Mouse (Mus musculus) forebrain, embryonic 11.5 days (tissue): ENCODE results near the gene Krtap19-5. TPM values are rescaled to one million over a fixed set of nuclear protein-coding genes. Genes with fewer than 3 reads are reported as not detected.

Experiments used
- ATAC-seq: fragments of 200-750 bp; cut with Nextera tagmentation; replicated peaks from 2 replicates; pipeline ENCODE4 v1.8.0; 2017; ENCODE audit warnings: moderate TSS enrichment; ENCODE audit not compliant: low FRiP score
- DNase-seq: peaks from one replicate; pipeline ENCODE4 v3.0.0-alpha.2; 2017; ENCODE audit warnings: low spot score
- H3K27ac ChIP-seq: fragments of 300-500 bp; sonication (generic); 2 replicates; pipeline ENCODE4 v1.5.1; 2014; ENCODE audit warnings: low read depth, low read length
- H3K27me3 ChIP-seq: fragments of 300-500 bp; sonication (generic); 2 replicates; pipeline ENCODE4 v1.6.1; 2014; ENCODE audit warnings: mild to moderate bottlenecking, low read length, mixed read lengths; ENCODE audit not compliant: control insufficient read depth, insufficient read depth
- H3K36me3 ChIP-seq: fragments of 300-500 bp; sonication (generic); 2 replicates; pipeline ENCODE4 v1.6.1; 2014; ENCODE audit warnings: mild to moderate bottlenecking, low read length, moderate library complexity, mixed read lengths; ENCODE audit not compliant: control insufficient read depth, insufficient read depth
- H3K4me1 ChIP-seq: fragments of 300-500 bp; sonication (generic); replicated peaks from 2 replicates; pipeline ENCODE4 v1.6.1; 2014; ENCODE audit warnings: low read length, mixed read lengths; ENCODE audit not compliant: control insufficient read depth, insufficient read depth
- H3K4me2 ChIP-seq: fragments of 300-500 bp; sonication (generic); 2 replicates; pipeline ENCODE4 v1.6.1; 2014; ENCODE audit warnings: low read depth, mild to moderate bottlenecking, low read length, moderate library complexity, mixed read lengths; ENCODE audit not compliant: severe bottlenecking
- H3K4me3 ChIP-seq: fragments of 300-500 bp; sonication (generic); 2 replicates; pipeline ENCODE4 v1.5.1; 2014; ENCODE audit warnings: low read depth, low read length
- H3K9ac ChIP-seq: fragments of 300-500 bp; sonication (generic); 2 replicates; pipeline ENCODE4 v1.6.1; 2014; ENCODE audit warnings: low read length
- H3K9me3 ChIP-seq: fragments of 300-500 bp; sonication (generic); 2 replicates; pipeline ENCODE4 v1.6.1; 2016; ENCODE audit warnings: low read length, mixed read lengths; ENCODE audit not compliant: control insufficient read depth
- WGBS: fragments of 180-500 bp; shearing (Covaris S2); extraction: QIAGEN DNeasy Blood & Tissue Kit; methylation state at CpG from one replicate; pipeline ENCODE4 v1.1.7; 2014; 5-methylcytosine and 5-hydroxymethylcytosine counted together
- polyA plus RNA-seq: library from polyadenylated mRNA; unstranded; fragments of >200 nt; fragmentation: Nextera tagmentation; extraction: Ambion mirVana; gene quantifications from 2 replicates; pipeline ENCODE4 v1.2.1, GENCODE M21; 2014

Gene Krtap19-5
- polyA plus RNA-seq, 1 experiment from 2014 or later: not detected

DNA sequence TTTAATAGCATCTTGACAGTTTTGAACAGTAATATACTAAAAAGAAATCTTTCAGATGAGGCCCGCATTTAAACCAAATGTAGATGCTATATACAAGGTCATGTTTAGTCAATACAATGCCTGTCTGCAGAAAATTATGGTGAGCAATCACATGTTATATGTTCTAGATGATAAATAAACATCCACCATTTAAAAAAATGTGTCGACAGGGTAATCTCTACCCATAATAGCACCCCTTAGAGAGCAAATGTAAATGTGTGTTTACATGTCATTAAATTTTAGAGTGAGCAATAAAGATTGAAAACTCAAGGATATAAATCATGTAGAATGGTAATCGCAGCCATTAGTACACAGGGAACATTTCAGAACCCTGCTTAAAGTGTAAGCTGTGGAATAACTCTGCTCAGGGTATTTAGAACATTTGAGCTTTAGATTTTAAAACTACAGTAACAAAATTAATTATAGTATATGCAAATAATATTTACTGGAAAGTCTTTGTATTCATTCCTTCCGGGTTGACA is 31.3 kb downstream of the Krtap19-5 start:
- no peaks in the 10 kb centered on the region for H3K36me3 ChIP-seq
- DNase-seq: no peak
- no peak overlapping the region for H3K27ac ChIP-seq
- no peak for ATAC-seq
- no peaks in the 10 kb centered on the region for H3K27me3 ChIP-seq
- no peak overlapping the region for H3K4me3 ChIP-seq
- no peaks in the 10 kb centered on the region for H3K9me3 ChIP-seq
- H3K4me2 ChIP-seq: no peak overlapping the region
- H3K9ac ChIP-seq: no peak overlapping the region
- 90% methylated on average over 4 of the region's 4 CpGs for WGBS
- no peaks in the 10 kb centered on the region for H3K4me1 ChIP-seq

GRCm38 (mm10) chr16:88851450-88851849 is 44.8 kb downstream of the Krtap19-5 start:
- no peak for ATAC-seq
- no peaks in the 10 kb centered on the region for H3K9me3 ChIP-seq
- H3K4me3 ChIP-seq: no peak overlapping the region
- no peak for DNase-seq
- H3K27ac ChIP-seq: no peak overlapping the region
- H3K27me3 ChIP-seq: no peaks in the 10 kb centered on the region
- H3K4me2 ChIP-seq: no peak overlapping the region
- 11% methylated on average over 5 of the region's 5 CpGs for WGBS
- H3K36me3 ChIP-seq: no peaks in the 10 kb centered on the region
- H3K4me1 ChIP-seq: no peaks in the 10 kb centered on the region
- no peak overlapping the region for H3K9ac ChIP-seq

GRCm38 (mm10) chr16:88848558-88848957 is 47.7 kb downstream of the Krtap19-5 start:
- H3K9ac ChIP-seq: no peak overlapping the region
- no peak overlapping the region for H3K27ac ChIP-seq
- no peak overlapping the region for H3K4me2 ChIP-seq
- no peak overlapping the region for H3K4me3 ChIP-seq
- H3K4me1 ChIP-seq: no peaks in the 10 kb centered on the region
- ATAC-seq (no peak), DNase-seq (no peak)
- no peaks in the 10 kb centered on the region for H3K36me3 ChIP-seq
- H3K9me3 ChIP-seq: no peaks in the 10 kb centered on the region
- H3K27me3 ChIP-seq: no peaks in the 10 kb centered on the region
- 94% methylated on average over 4 of the region's 4 CpGs for WGBS

DNA sequence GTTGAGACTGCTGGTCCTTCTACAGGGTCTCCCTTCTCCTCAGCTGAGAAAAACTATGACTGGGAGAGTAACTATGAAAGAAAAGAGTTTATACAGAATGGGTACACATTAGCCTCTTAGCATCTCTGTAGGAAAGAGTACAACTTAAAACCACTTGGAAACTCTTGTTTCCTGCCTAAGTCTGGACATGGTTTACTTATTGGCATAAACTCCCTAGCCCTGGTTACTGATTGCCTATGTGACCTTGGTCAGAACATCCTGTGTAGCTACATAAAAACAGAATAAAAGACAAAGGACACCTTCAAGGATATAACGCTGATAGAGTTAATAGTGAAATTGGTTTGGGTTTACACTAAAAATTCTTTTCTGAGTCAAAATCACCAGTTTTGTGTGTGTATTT is 48.9 kb downstream of the Krtap19-5 start:
- DNase-seq: no peak
- Histone ChIP-seq H3K4me2 (no peak overlapping the region), H3K9me3 (no peaks in the 10 kb centered on the region), H3K27me3 (no peaks in the 10 kb centered on the region), H3K9ac (no peak overlapping the region), H3K36me3 (no peaks in the 10 kb centered on the region), H3K4me1 (no peaks in the 10 kb centered on the region), H3K4me3 (no peak overlapping the region), H3K27ac (no peak overlapping the region)
- 100% methylated on average over 1 of the region's 1 CpGs for WGBS
- no peak for ATAC-seq

Other genes with a start within 250 kb of the Krtap19-5 start
- not detected in 2 replicates for gene Krtap26-1, start 248.7 kb downstream of the Krtap19-5 start, polyA plus RNA-seq
- not detected in 2 replicates for gene Krtap27-1, start 224.8 kb downstream of the Krtap19-5 start, polyA plus RNA-seq
- gene 2310061N02Rik, start 188.5 kb downstream of the Krtap19-5 start, polyA plus RNA-seq: not detected in 2 replicates
- gene Krtap13-1, start 167.6 kb downstream of the Krtap19-5 start, polyA plus RNA-seq: not detected in 2 replicates
- not detected in 2 replicates for gene Krtap13, start 144.8 kb downstream of the Krtap19-5 start, polyA plus RNA-seq
- not detected in 2 replicates for gene 2310034C09Rik, start 137.6 kb downstream of the Krtap19-5 start, polyA plus RNA-seq
- gene 2310057N15Rik, start 122.3 kb downstream of the Krtap19-5 start, polyA plus RNA-seq: not detected in 2 replicates
- gene Gm5965, start 118.6 kb downstream of the Krtap19-5 start, polyA plus RNA-seq: not detected in 2 replicates
- gene Gm20741, start 84.2 kb downstream of the Krtap19-5 start, polyA plus RNA-seq: not detected in 2 replicates
- gene Krtap15, start 76.2 kb downstream of the Krtap19-5 start, polyA plus RNA-seq: not detected in 2 replicates
- not detected in 2 replicates for gene Krtap14, start 70.3 kb downstream of the Krtap19-5 start, polyA plus RNA-seq
- gene Krtap19-1, start 27.0 kb downstream of the Krtap19-5 start, polyA plus RNA-seq: not detected in 2 replicates
- gene Krtap19-2, start 22.2 kb downstream of the Krtap19-5 start, polyA plus RNA-seq: not detected in 2 replicates
- not detected in 2 replicates for gene Krtap19-3, start 18.4 kb downstream of the Krtap19-5 start, polyA plus RNA-seq
- gene Krtap19-4, start 11.4 kb downstream of the Krtap19-5 start, polyA plus RNA-seq: not detected in 2 replicates
- gene Krtap19-9b, start 35.8 kb upstream of the Krtap19-5 start, polyA plus RNA-seq: not detected in 2 replicates
- not detected in 2 replicates for gene Krtap16-3, start 66.4 kb upstream of the Krtap19-5 start, polyA plus RNA-seq
- gene Krtap22-2, start 114.3 kb upstream of the Krtap19-5 start, polyA plus RNA-seq: not detected in 2 replicates
- not detected in 2 replicates for gene Gm10229, start 118.8 kb upstream of the Krtap19-5 start, polyA plus RNA-seq
- not detected in 2 replicates for gene Krtap6-1, start 135.2 kb upstream of the Krtap19-5 start, polyA plus RNA-seq
- gene Gm10228, start 145.0 kb upstream of the Krtap19-5 start, polyA plus RNA-seq: not detected in 2 replicates
- not detected in 2 replicates for gene Krtap6-5, start 151.4 kb upstream of the Krtap19-5 start, polyA plus RNA-seq
- not detected in 2 replicates for gene 1110025L11Rik, start 167.5 kb upstream of the Krtap19-5 start, polyA plus RNA-seq
- not detected in 2 replicates for gene Krtap6-3, start 187.6 kb upstream of the Krtap19-5 start, polyA plus RNA-seq
- not detected in 2 replicates for gene Gm6358, start 244.4 kb upstream of the Krtap19-5 start, polyA plus RNA-seq